Mouse (Mus musculus) embryonic fibroblast, embryonic 13.5 days (primary cell): ENCODE results near the gene A730071L15Rik.

ENCODE experiments used
- CTCF ChIP-seq: IDR thresholded peaks from 2 replicates; pipeline ENCODE4 v1.5.1; 2011; ENCODE audit warnings: mild to moderate bottlenecking, control low read depth, low read length, moderate library complexity, borderline replicate concordance; ENCODE audit not compliant: insufficient read depth
- POLR2A ChIP-seq: IDR thresholded peaks from 2 replicates; pipeline ENCODE4 v1.6.1; 2011; ENCODE audit warnings: low read depth, mild to moderate bottlenecking, control low read depth, low read length, moderate library complexity

DNA sequence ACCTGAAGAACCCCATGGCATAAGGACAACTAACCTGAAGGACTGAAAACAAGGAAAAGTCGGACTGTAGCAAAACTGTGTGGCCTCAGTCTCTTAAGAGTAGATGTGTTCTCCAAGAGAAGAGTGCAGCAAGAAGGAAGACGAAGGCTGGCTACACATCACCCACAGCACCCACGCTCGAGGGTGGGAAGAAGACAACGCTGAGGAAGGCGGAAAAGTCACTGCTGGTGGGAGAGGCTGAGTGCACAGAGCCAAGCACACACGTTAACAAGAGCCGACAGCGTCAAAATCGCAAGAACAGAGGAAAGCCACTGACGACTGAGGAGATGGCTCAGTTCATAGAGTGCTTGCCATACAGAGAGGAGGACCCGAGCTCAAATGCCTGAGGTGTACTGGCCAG is 36.1 kb upstream of the A730071L15Rik start:
- TF ChIP-seq CTCF, result no peak
- TF ChIP-seq POLR2A, result no peak
